ENCODE assay signal across 9 mouse cellular contexts in the genomic region with DNA sequence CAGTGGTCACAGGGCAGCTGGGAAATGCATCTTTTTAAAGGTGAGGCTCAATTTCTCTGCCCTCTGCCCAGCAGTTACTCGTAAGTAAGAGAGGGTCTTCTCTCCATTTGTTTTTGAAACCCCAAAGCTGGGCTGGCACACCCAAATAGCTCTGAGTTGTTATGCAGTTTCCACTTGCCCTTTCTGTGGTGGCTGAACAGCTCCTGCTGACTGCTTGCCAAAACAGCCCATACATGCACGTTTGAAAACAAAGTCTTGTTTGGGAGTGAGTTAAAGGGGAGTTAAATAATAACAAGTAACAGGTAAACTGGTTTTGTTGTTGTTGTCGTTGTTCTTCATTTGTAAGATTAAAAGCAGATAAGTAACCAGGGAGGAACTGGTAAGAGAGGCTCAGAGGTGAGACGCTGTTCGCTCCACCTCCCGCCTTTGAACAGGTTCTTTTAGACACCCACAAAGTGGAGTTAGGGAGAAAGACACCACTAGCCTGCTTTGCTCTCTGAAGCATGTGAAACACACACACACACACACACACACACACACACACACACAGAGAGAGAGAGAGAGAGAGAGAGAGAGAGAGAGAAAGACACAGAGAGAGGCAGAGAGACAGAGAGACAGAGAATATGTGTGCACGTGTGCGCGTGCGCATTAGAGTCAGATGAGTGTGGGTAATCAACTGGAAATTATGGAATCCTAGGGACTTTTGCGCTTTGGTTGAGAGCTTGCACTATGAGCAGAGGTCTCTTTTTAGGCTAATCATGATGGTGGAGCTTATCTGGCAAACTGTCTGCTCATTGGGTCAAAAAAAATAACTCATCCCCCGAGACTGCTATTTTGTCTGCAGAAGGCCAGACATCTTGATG. TPM values are rescaled to one million over a fixed set of nuclear protein-coding genes. Genes with fewer than 3 reads are reported as not detected.
DNase-seq lines count a peak whose midpoint lies in the region; ATAC-seq and TF ChIP-seq lines count a peak whose summit lies in the region.
"Had no signal": no experiment of that assay in that cellular context is flagged by ENCODE, and none has a peak within 500 bp of the region (broad histone marks: within the 10 kb centered on the region; RNA-seq: fewer than 3 reads in every experiment).

No protein-coding gene starts in this region.

- no peak for ATAC-seq in heart, postnatal 0 days (ENCODE audit: insufficient read depth, low read depth)
- ATAC-seq in erythroid progenitor cell, adult 5-6 weeks (replicated peaks; ENCODE audit: low FRiP score, poor library complexity, severe bottlenecking) = no peak

- no peak for DNase-seq in heart, postnatal 0 days (ENCODE audit: low spot score)
- DNase-seq in heart, adult 8-10 months (ENCODE audit: low spot score) = no peak
- DNase-seq in thymus, postnatal 14 days = peak; percentile 41
- DNase-seq in thymus, postnatal 10 days (ENCODE audit: low spot score in 2 of 2) = no peak
- DNase-seq in kidney, postnatal 36 days = peak; percentile 48 to 56
- no peak for DNase-seq in adrenal gland, adult 18-20 months (ENCODE audit: low spot score in 2 of 2)
- DNase-seq in right cerebral cortex, postnatal 36 days (ENCODE audit: low spot score in 2 of 2) = no peak
- DNase-seq: layer of hippocampus, postnatal 36 days had no signal

- no peak overlapping the region for H3K9ac ChIP-seq in heart, postnatal 0 days (replicated peaks; ENCODE audit: low read depth, low read length)

- H3K9me3 ChIP-seq in heart, postnatal 0 days (replicated peaks; ENCODE audit: control insufficient read depth, low read length) = no peaks in the 10 kb centered on the region

- H3K27ac ChIP-seq in heart, postnatal 0 days (ENCODE audit: low read depth) = no peak overlapping the region

- TF ChIP-seq CTCF in heart, postnatal 0 days (IDR thresholded peaks at IDR 0.05; ENCODE audit: low read depth) = no peak

- peak overlapping the region; percentile 74 for H3K4me3 ChIP-seq in heart, postnatal 0 days (ENCODE audit: low read depth, low read length)

- WGBS in heart, postnatal 0 days = 66% methylated on average over 12 of the region's 12 CpGs

- TF ChIP-seq EP300 in heart, postnatal 0 days (IDR thresholded peaks at IDR 0.05; ENCODE audit: low read depth) = no peak

- 0 out of 2 replicates have a peak, but pooled peaks cover 10% of the 10 kb centered on the region for H3K27me3 ChIP-seq in heart, postnatal 0 days (ENCODE audit: control insufficient read depth, insufficient read depth, low read length)

- peaks cover 22% of the 10 kb centered on the region for H3K4me1 ChIP-seq in heart, postnatal 0 days (ENCODE audit: control insufficient read depth, insufficient read depth)

- peak overlapping the region; percentile 89 for H3K4me2 ChIP-seq in heart, postnatal 0 days (ENCODE audit: low read depth, low read length)

- H3K36me3 ChIP-seq in heart, postnatal 0 days (replicated peaks; ENCODE audit: control insufficient read depth, insufficient read depth, low read length) = peaks cover 33% of the 10 kb centered on the region

RNA-seq across cellular contexts. Expression of a gene that starts 5.5 kb away (rescaled TPM):
- 21.7 and 24.9 TPM in 2 replicates for total RNA-seq in heart, postnatal 0 days (2014; rRNA removed; ENCODE audit: low replicate concordance)
- polyA plus RNA-seq in heart, postnatal 0 days (2015; fragmentation: Nextera tagmentation; extraction: Ambion mirVana) = 5.1 and 5.4 TPM in 2 replicates
- 10 to 100 TPM; 40.9 to 59.4 (median 57.3) TPM for total RNA-seq in heart, adult 8-10 months (2022)
- 2.5 and 6.5 TPM in 2 replicates for total RNA-seq in erythroid progenitor cell, adult 5-6 weeks (2015; ENCODE audit: low replicate concordance)
- 1.9 and 2.6 TPM in 2 replicates for total RNA-seq in erythroid progenitor cell, adult 5-6 weeks (2017; ENCODE audit: low replicate concordance)
- total RNA-seq in adrenal gland, adult 18-20 months (2021) = 10 to 100 TPM; 49.3 to 58.6 TPM

Comparison
In these comparisons a context has a peak if more than half of its experiments do, and no peak if none do; other contexts are left out.
1. DNase-seq: peak in thymus, postnatal 14 days (single experiment) and kidney, postnatal 36 days (2 of 2); none in heart, postnatal 0 days (single experiment), heart, adult 8-10 months (single experiment), thymus, postnatal 10 days (0 of 2), adrenal gland, adult 18-20 months (0 of 2) and right cerebral cortex, postnatal 36 days (0 of 2).